Mouse (Mus musculus): ENCODE measurements around the gene Rfxank.

Rfxank gene

GRCm38 (mm10) chr8:70147678-70148607 lies 9.0 kb upstream of the Rfxank start:
- no peak for DNase-seq

- no peak for DNase-seq
Observed at GRCm38 (mm10) chr8:70139981-70140380, 1.0 kb upstream of the Rfxank start.

- no peak for DNase-seq
Observed at GRCm38 (mm10) chr8:70137890-70138289, 1.1 kb downstream of the Rfxank start.

GRCm38 (mm10) chr8:70136591-70136990 lies 2.4 kb downstream of the Rfxank start:
- DNase-seq = no peak

GRCm38 (mm10) chr8:70134931-70135330 lies 4.0 kb downstream of the Rfxank start:
- DNase-seq = no peak

GRCm38 (mm10) chr8:70134086-70134485 lies 4.9 kb downstream of the Rfxank start:
- no peak for DNase-seq

- peak; percentile 91 for DNase-seq
Observed at GRCm38 (mm10) chr8:70131166-70131883, 7.6 kb downstream of the Rfxank start, which contains the start of gene Nr2c2ap. Gene Nr2c2ap (plus strand): TSS chr8:70131333.

- no peak for DNase-seq
Observed at GRCm38 (mm10) chr8:70130066-70130465, 8.9 kb downstream of the Rfxank start.

GRCm38 (mm10) chr8:70129309-70129952 lies 9.5 kb downstream of the Rfxank start:
- no peak for DNase-seq

GRCm38 (mm10) chr8:70128435-70128834 lies 10.5 kb downstream of the Rfxank start:
- DNase-seq = no peak

- DNase-seq = no peak
Observed at GRCm38 (mm10) chr8:70124992-70125391, 14.0 kb downstream of the Rfxank start.

- DNase-seq = peak; percentile 41 to 42
Observed at GRCm38 (mm10) chr8:70122863-70123262, 16.1 kb downstream of the Rfxank start.

- peak; percentile 36 to 48 for DNase-seq
Observed at GRCm38 (mm10) chr8:70120667-70121066, 18.3 kb downstream of the Rfxank start, which contains the start of gene Ncan. Gene Ncan (minus strand): TSS chr8:70120873.

GRCm38 (mm10) chr8:70118726-70119700 lies 19.9 kb downstream of the Rfxank start:
- peak; percentile 36 to 50 for DNase-seq

- peak; percentile 48 to 49 for DNase-seq
Observed at GRCm38 (mm10) chr8:70117611-70118010, 21.3 kb downstream of the Rfxank start.

- no peak for DNase-seq
Observed at GRCm38 (mm10) chr8:70114892-70115291, 24.1 kb downstream of the Rfxank start.

- DNase-seq = no peak
Observed at GRCm38 (mm10) chr8:70114488-70114887, 24.5 kb downstream of the Rfxank start.

- peak; percentile 25 to 27 for DNase-seq
Observed at GRCm38 (mm10) chr8:70112401-70113016, 26.4 kb downstream of the Rfxank start.

GRCm38 (mm10) chr8:70111192-70111795 lies 27.7 kb downstream of the Rfxank start:
- DNase-seq = no peak

GRCm38 (mm10) chr8:70110451-70110850 lies 28.5 kb downstream of the Rfxank start:
- peak; percentile 38 to 49 for DNase-seq

GRCm38 (mm10) chr8:70104922-70105321 lies 34.0 kb downstream of the Rfxank start:
- no peak for DNase-seq
